Mouse (Mus musculus): ENCODE measurements at regions not wholly inside any gene's neighbourhood (a gene's known extent, or its start where the extent isn't known, plus 50 kb on each side); places are given as distances from the start of the nearest gene placed in this dataset.
"Not testable (repeated sequence)": the region's sequence is repeated elsewhere in the genome, so short reads cannot be mapped to it uniquely, and the experiment has no call there.

- WGBS (ENCODE audit: insufficient replicate concordance) = 39% methylated on average over 1 of the region's 1 CpGs
- Histone ChIP-seq H3K4me3 (ENCODE audit: low read depth, low read length) (no peak overlapping the region), H3K27ac (ENCODE audit: low read length) (no peak overlapping the region), H3K9ac (ENCODE audit: low read depth, low read length) (no peak overlapping the region), H3K4me1 (ENCODE audit: control insufficient read depth, low read depth, low read length) (no peaks in the 10 kb centered on the region), H3K27me3 (ENCODE audit: control insufficient read depth, insufficient read depth, low read depth, low read length) (no peaks in the 10 kb centered on the region), H3K4me2 (ENCODE audit: low read depth, low read length) (no peak overlapping the region), H3K9me3 (replicated peaks; ENCODE audit: control insufficient read depth, low read length) (no peaks in the 10 kb centered on the region), H3K36me3 (ENCODE audit: control insufficient read depth, insufficient read depth) (no peaks in the 10 kb centered on the region)
- no peak for ATAC-seq (ENCODE audit: low read depth)
Observed at GRCm38 (mm10) chr2:17902616-17903015, 94.1 kb downstream of the H2al2a start.

GRCm38 (mm10) chr2:17900202-17900601 is 96.6 kb downstream of the H2al2a start:
- WGBS (ENCODE audit: insufficient replicate concordance) = 49% methylated on average over 8 of the region's 8 CpGs

GRCm38 (mm10) chr2:17898780-17899179 is 98.0 kb downstream of the H2al2a start:
- Histone ChIP-seq H3K27ac (ENCODE audit: low read length) (no peak overlapping the region), H3K9ac (ENCODE audit: low read depth, low read length) (no peak overlapping the region), H3K36me3 (ENCODE audit: control insufficient read depth, insufficient read depth) (no peaks in the 10 kb centered on the region), H3K4me3 (ENCODE audit: low read depth, low read length) (no peak overlapping the region), H3K4me2 (ENCODE audit: low read depth, low read length) (no peak overlapping the region), H3K4me1 (ENCODE audit: control insufficient read depth, low read depth, low read length) (no peaks in the 10 kb centered on the region), H3K27me3 (ENCODE audit: control insufficient read depth, insufficient read depth, low read depth, low read length) (no peaks in the 10 kb centered on the region), H3K9me3 (replicated peaks; ENCODE audit: control insufficient read depth, low read length) (no peaks in the 10 kb centered on the region)
- ATAC-seq (ENCODE audit: low read depth) = no peak
- 39% methylated on average over 3 of the region's 3 CpGs for WGBS (ENCODE audit: insufficient replicate concordance)

More at GRCm38 (mm10) chr2:17900202-17900601, 96.6 kb downstream of the H2al2a start:
- ATAC-seq (ENCODE audit: low read depth) = no peak
- H3K9me3 ChIP-seq (replicated peaks; ENCODE audit: control insufficient read depth, low read length) = no peaks in the 10 kb centered on the region
- H3K27ac ChIP-seq (ENCODE audit: low read length) = no peak overlapping the region
- H3K9ac ChIP-seq (ENCODE audit: low read depth, low read length) = no peak overlapping the region
- no peaks in the 10 kb centered on the region for H3K4me1 ChIP-seq (ENCODE audit: control insufficient read depth, low read depth, low read length)
- H3K27me3 ChIP-seq (ENCODE audit: control insufficient read depth, insufficient read depth, low read depth, low read length) = no peaks in the 10 kb centered on the region
- no peaks in the 10 kb centered on the region for H3K36me3 ChIP-seq (ENCODE audit: control insufficient read depth, insufficient read depth)
- no peak overlapping the region for H3K4me3 ChIP-seq (ENCODE audit: low read depth, low read length)
- H3K4me2 ChIP-seq (ENCODE audit: low read depth, low read length) = no peak overlapping the region

GRCm38 (mm10) chr2:17896036-17896435 is 100.7 kb downstream of the H2al2a start:
- no peak overlapping the region for H3K9ac ChIP-seq (ENCODE audit: low read depth, low read length)
- no peak overlapping the region for H3K4me2 ChIP-seq (ENCODE audit: low read depth, low read length)
- ATAC-seq (ENCODE audit: low read depth) = no peak
- no peaks in the 10 kb centered on the region for H3K4me1 ChIP-seq (ENCODE audit: control insufficient read depth, low read depth, low read length)
- 63% methylated on average over 2 of the region's 2 CpGs for WGBS (ENCODE audit: insufficient replicate concordance)
- no peaks in the 10 kb centered on the region for H3K9me3 ChIP-seq (replicated peaks; ENCODE audit: control insufficient read depth, low read length)
- H3K27me3 ChIP-seq (ENCODE audit: control insufficient read depth, insufficient read depth, low read depth, low read length) = no peaks in the 10 kb centered on the region
- H3K36me3 ChIP-seq (ENCODE audit: control insufficient read depth, insufficient read depth) = no peaks in the 10 kb centered on the region
- no peak overlapping the region for H3K27ac ChIP-seq (ENCODE audit: low read length)
- no peak overlapping the region for H3K4me3 ChIP-seq (ENCODE audit: low read depth, low read length)

- H3K27me3 ChIP-seq (ENCODE audit: control insufficient read depth, insufficient read depth, low read depth, low read length); H3K27ac ChIP-seq (ENCODE audit: low read length); H3K4me3 ChIP-seq (ENCODE audit: low read depth, low read length); ATAC-seq (ENCODE audit: low read depth); H3K4me2 ChIP-seq (ENCODE audit: low read depth, low read length); H3K9ac ChIP-seq (ENCODE audit: low read depth, low read length); H3K9me3 ChIP-seq (replicated peaks; ENCODE audit: control insufficient read depth, low read length); H3K4me1 ChIP-seq (ENCODE audit: control insufficient read depth, low read depth, low read length); H3K36me3 ChIP-seq (ENCODE audit: control insufficient read depth, insufficient read depth): not testable (repeated sequence)
- 79% methylated on average over 7 of the region's 7 CpGs for WGBS (ENCODE audit: insufficient replicate concordance)
Observed at GRCm38 (mm10) chr2:17892661-17893060, 104.1 kb downstream of the H2al2a start.

GRCm38 (mm10) chr2:17887699-17888098 is 109.1 kb downstream of the H2al2a start:
- WGBS (ENCODE audit: insufficient replicate concordance) = 61% methylated on average over 3 of the region's 3 CpGs
- no peaks in the 10 kb centered on the region for H3K36me3 ChIP-seq (ENCODE audit: control insufficient read depth, insufficient read depth)
- no peaks in the 10 kb centered on the region for H3K9me3 ChIP-seq (replicated peaks; ENCODE audit: control insufficient read depth, low read length)
- H3K4me1 ChIP-seq (ENCODE audit: control insufficient read depth, low read depth, low read length) = no peaks in the 10 kb centered on the region
- H3K4me3 ChIP-seq (ENCODE audit: low read depth, low read length) = no peak overlapping the region
- H3K4me2 ChIP-seq (ENCODE audit: low read depth, low read length) = no peak overlapping the region
- no peak overlapping the region for H3K9ac ChIP-seq (ENCODE audit: low read depth, low read length)
- H3K27ac ChIP-seq (ENCODE audit: low read length) = no peak overlapping the region
- no peaks in the 10 kb centered on the region for H3K27me3 ChIP-seq (ENCODE audit: control insufficient read depth, insufficient read depth, low read depth, low read length)
- no peak for ATAC-seq (ENCODE audit: low read depth)

GRCm38 (mm10) chr2:17882389-17882788 is 114.4 kb downstream of the H2al2a start:
- Histone ChIP-seq H3K4me3 (ENCODE audit: low read depth, low read length) (no peak overlapping the region), H3K4me2 (ENCODE audit: low read depth, low read length) (no peak overlapping the region), H3K27ac (ENCODE audit: low read length) (no peak overlapping the region), H3K36me3 (ENCODE audit: control insufficient read depth, insufficient read depth) (no peaks in the 10 kb centered on the region), H3K4me1 (ENCODE audit: control insufficient read depth, low read depth, low read length) (no peaks in the 10 kb centered on the region), H3K27me3 (ENCODE audit: control insufficient read depth, insufficient read depth, low read depth, low read length) (no peaks in the 10 kb centered on the region), H3K9me3 (replicated peaks; ENCODE audit: control insufficient read depth, low read length) (no peaks in the 10 kb centered on the region), H3K9ac (ENCODE audit: low read depth, low read length) (no peak overlapping the region)
- ATAC-seq (ENCODE audit: low read depth) = no peak
- 58% methylated on average over 12 of the region's 12 CpGs for WGBS (ENCODE audit: insufficient replicate concordance)

- Histone ChIP-seq H3K9ac (ENCODE audit: low read depth, low read length) (no peak overlapping the region), H3K4me2 (ENCODE audit: low read depth, low read length) (no peak overlapping the region), H3K36me3 (ENCODE audit: control insufficient read depth, insufficient read depth) (no peaks in the 10 kb centered on the region), H3K4me3 (ENCODE audit: low read depth, low read length) (no peak overlapping the region), H3K9me3 (replicated peaks; ENCODE audit: control insufficient read depth, low read length) (no peaks in the 10 kb centered on the region), H3K4me1 (ENCODE audit: control insufficient read depth, low read depth, low read length) (no peaks in the 10 kb centered on the region), H3K27ac (ENCODE audit: low read length) (no peak overlapping the region), H3K27me3 (ENCODE audit: control insufficient read depth, insufficient read depth, low read depth, low read length) (no peaks in the 10 kb centered on the region)
- no peak for ATAC-seq (ENCODE audit: low read depth)
- WGBS (ENCODE audit: insufficient replicate concordance) = 62% methylated on average over 11 of the region's 11 CpGs
Observed at GRCm38 (mm10) chr2:17880800-17881717, 115.7 kb downstream of the H2al2a start.

GRCm38 (mm10) chr2:17877901-17878300 is 118.9 kb downstream of the H2al2a start:
- 62% methylated on average over 1 of the region's 1 CpGs for WGBS (ENCODE audit: insufficient replicate concordance)
- Histone ChIP-seq H3K27ac (ENCODE audit: low read length) (no peak overlapping the region), H3K4me2 (ENCODE audit: low read depth, low read length) (no peak overlapping the region), H3K27me3 (ENCODE audit: control insufficient read depth, insufficient read depth, low read depth, low read length) (no peaks in the 10 kb centered on the region), H3K4me3 (ENCODE audit: low read depth, low read length) (no peak overlapping the region), H3K36me3 (ENCODE audit: control insufficient read depth, insufficient read depth) (no peaks in the 10 kb centered on the region), H3K9ac (ENCODE audit: low read depth, low read length) (no peak overlapping the region), H3K9me3 (replicated peaks; ENCODE audit: control insufficient read depth, low read length) (no peaks in the 10 kb centered on the region), H3K4me1 (ENCODE audit: control insufficient read depth, low read depth, low read length) (no peaks in the 10 kb centered on the region)
- ATAC-seq (ENCODE audit: low read depth) = no peak
